Mouse (Mus musculus) erythroblast, embryonic 14.5 days (primary cell): ENCODE data around the gene Slc38a9.

ENCODE experiments used
- GATA1 ChIP-seq: IDR thresholded peaks from 2 replicates; pipeline ENCODE4 v1.6.1; 2012; ENCODE audit warnings: low read length, inconsistent platforms, mixed read lengths
- TAL1 ChIP-seq: IDR thresholded peaks from 3 replicates; pipeline ENCODE4 v1.6.1; 2012; ENCODE audit warnings: low read length, inconsistent platforms, mixed read lengths

GRCm38 (mm10) chr13:112771447-112772208 lies 111.1 kb downstream of the Slc38a9 start:
- TF ChIP-seq GATA1 (no peak), TAL1 (no peak)
